Mouse (Mus musculus) erythroblast, embryonic 14.5 days (primary cell): ENCODE data around the gene Ak9.

Experiments used
- GATA1 ChIP-seq: IDR thresholded peaks from 2 replicates; pipeline ENCODE4 v1.6.1; 2012; ENCODE audit warnings: low read length, inconsistent platforms, mixed read lengths
- TAL1 ChIP-seq: IDR thresholded peaks from 3 replicates; pipeline ENCODE4 v1.6.1; 2012; ENCODE audit warnings: low read length, inconsistent platforms, mixed read lengths

DNA sequence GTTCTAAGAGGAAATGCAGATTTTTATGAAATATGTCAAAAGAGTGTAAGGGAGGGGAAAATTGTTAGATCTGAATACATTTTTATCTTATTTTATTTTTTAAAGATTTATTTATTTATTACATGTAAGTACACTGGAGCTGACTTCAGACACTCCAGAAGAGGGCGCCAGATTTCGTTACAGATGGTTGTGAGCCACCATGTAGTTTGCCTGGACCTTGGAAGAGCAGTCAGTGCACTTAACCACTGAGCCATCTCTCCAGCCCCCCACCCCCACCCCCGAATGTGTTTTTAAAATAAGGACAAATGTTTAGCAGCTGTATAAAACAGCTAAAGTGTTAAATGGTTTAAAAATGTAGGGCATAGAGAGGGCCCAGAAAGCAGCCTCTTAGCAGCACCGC, 130.8 kb downstream of the Ak9 start:
- no peak for TF ChIP-seq TAL1
- no peak for TF ChIP-seq GATA1
